Mouse (Mus musculus) hindbrain, embryonic 16.5 days (tissue): ENCODE measurements around the gene Diablo. TPM values are rescaled to one million over a fixed set of nuclear protein-coding genes. Genes with fewer than 3 reads are reported as not detected.

ENCODE experiments used
- ATAC-seq: fragments of 200-750 bp; cut with Nextera tagmentation; 2 replicates; pipeline ENCODE4 v1.8.0; 2017; ENCODE audit warnings: moderate TSS enrichment, moderate library complexity
- H3K27ac ChIP-seq: fragments of 300-500 bp; sonication (generic); 2 replicates; pipeline ENCODE4 v1.5.1; 2014; ENCODE audit warnings: low read depth, mild to moderate bottlenecking, control low read depth, low read length, moderate library complexity
- H3K27me3 ChIP-seq: fragments of 300-500 bp; sonication (generic); replicated peaks from 2 replicates; pipeline ENCODE4 v1.6.1; 2014; ENCODE audit warnings: low read length; ENCODE audit not compliant: control insufficient read depth, insufficient read depth
- H3K36me3 ChIP-seq: fragments of 300-500 bp; sonication (generic); 2 replicates; pipeline ENCODE4 v1.6.1; 2014; ENCODE audit warnings: mild to moderate bottlenecking, low read length, moderate library complexity, mixed read lengths; ENCODE audit not compliant: control insufficient read depth, insufficient read depth
- H3K4me1 ChIP-seq: fragments of 300-500 bp; sonication (generic); 2 replicates; pipeline ENCODE4 v1.6.1; 2014; ENCODE audit warnings: low read depth, low read length; ENCODE audit not compliant: control insufficient read depth, insufficient read depth
- H3K4me2 ChIP-seq: fragments of 300-500 bp; sonication (generic); 2 replicates; pipeline ENCODE4 v1.6.1; 2014; ENCODE audit warnings: mild to moderate bottlenecking, low read length, control low read depth, moderate library complexity
- H3K4me3 ChIP-seq: fragments of 300-500 bp; sonication (generic); 2 replicates; pipeline ENCODE4 v1.5.1; 2014; ENCODE audit warnings: mild to moderate bottlenecking, low read length, control low read depth, moderate library complexity
- H3K9ac ChIP-seq: fragments of 300-500 bp; sonication (generic); 2 replicates; pipeline ENCODE4 v1.6.1; 2014; ENCODE audit warnings: low read depth, mild to moderate bottlenecking, control low read depth, low read length, moderate library complexity
- H3K9me3 ChIP-seq: fragments of 300-500 bp; sonication (generic); 2 replicates; pipeline ENCODE4 v1.6.1; 2014; ENCODE audit warnings: mild to moderate bottlenecking, low read length, moderate library complexity; ENCODE audit not compliant: control insufficient read depth
- WGBS: fragments of 180-500 bp; shearing (Covaris S2); extraction: QIAGEN DNeasy Blood & Tissue Kit; methylation state at CpG from one replicate; pipeline ENCODE4 v1.1.7; 2014; 5-methylcytosine and 5-hydroxymethylcytosine counted together
- microRNA-seq: library from miRNA; unstranded; fragments of <30 nt; microRNA quantifications from one replicate; pipeline ENCODE4, GENCODE M21; 2017
- polyA plus RNA-seq: library from polyadenylated mRNA; unstranded; fragments of >200 nt; fragmentation: Nextera tagmentation; extraction: Ambion mirVana; gene quantifications from 2 replicates; pipeline ENCODE4 v1.2.1, GENCODE M21; 2015

Gene Diablo
- polyA plus RNA-seq, 1 experiment from 2014 or later: 107 TPM

GRCm38 (mm10) chr5:123487659-123488395 is 36.1 kb downstream of the Diablo start:
- no peak overlapping the region for H3K4me2 ChIP-seq
- no peak overlapping the region for H3K4me3 ChIP-seq
- no peaks in the 10 kb centered on the region for H3K9me3 ChIP-seq
- H3K36me3 ChIP-seq: no peaks in the 10 kb centered on the region
- no peak for ATAC-seq
- no peak overlapping the region for H3K27ac ChIP-seq
- peaks cover 8% of the 10 kb centered on the region for H3K4me1 ChIP-seq
- H3K9ac ChIP-seq: no peak overlapping the region
- WGBS: 85% methylated on average over 11 of the region's 11 CpGs
- H3K27me3 ChIP-seq: no peaks in the 10 kb centered on the region

- no peak for ATAC-seq
- no peak overlapping the region for H3K9ac ChIP-seq
- no peaks in the 10 kb centered on the region for H3K27me3 ChIP-seq
- no peak overlapping the region for H3K4me2 ChIP-seq
- H3K4me3 ChIP-seq: no peak overlapping the region
- H3K27ac ChIP-seq: no peak overlapping the region
- no peaks in the 10 kb centered on the region for H3K4me1 ChIP-seq
- no peaks in the 10 kb centered on the region for H3K9me3 ChIP-seq
- no peaks in the 10 kb centered on the region for H3K36me3 ChIP-seq
- 55% methylated on average over 5 of the region's 5 CpGs for WGBS
Measured at GRCm38 (mm10) chr5:123473817-123474216, 50.2 kb downstream of the Diablo start.

- Histone ChIP-seq H3K9me3 (no peaks in the 10 kb centered on the region), H3K9ac (no peak overlapping the region), H3K36me3 (no peaks in the 10 kb centered on the region), H3K4me2 (peak overlapping the region; percentile 4; the same call in 1 of the 2 replicates), H3K4me3 (no peak overlapping the region), H3K27me3 (no peaks in the 10 kb centered on the region), H3K4me1 (no peaks in the 10 kb centered on the region), H3K27ac (no peak overlapping the region)
- 75% methylated on average over 10 of the region's 10 CpGs for WGBS
- no peak for ATAC-seq
Measured at GRCm38 (mm10) chr5:123470784-123471400, 53.1 kb downstream of the Diablo start.

GRCm38 (mm10) chr5:123464638-123465037 is 59.3 kb downstream of the Diablo start:
- no peak overlapping the region for H3K4me2 ChIP-seq
- no peaks in the 10 kb centered on the region for H3K36me3 ChIP-seq
- no peaks in the 10 kb centered on the region for H3K4me1 ChIP-seq
- no peaks in the 10 kb centered on the region for H3K27me3 ChIP-seq
- WGBS: 94% methylated on average over 1 of the region's 1 CpGs
- no peak overlapping the region for H3K4me3 ChIP-seq
- no peak overlapping the region for H3K27ac ChIP-seq
- no peak for ATAC-seq
- no peak overlapping the region for H3K9ac ChIP-seq
- H3K9me3 ChIP-seq: no peaks in the 10 kb centered on the region

- no peak overlapping the region for H3K4me2 ChIP-seq
- 66% methylated on average over 5 of the region's 5 CpGs for WGBS
- H3K27ac ChIP-seq: no peak overlapping the region
- ATAC-seq: no peak
- no peaks in the 10 kb centered on the region for H3K4me1 ChIP-seq
- H3K36me3 ChIP-seq: peaks cover 2% of the 10 kb centered on the region; the same call in 1 of the 2 replicates
- H3K9ac ChIP-seq: no peak overlapping the region
- no peaks in the 10 kb centered on the region for H3K27me3 ChIP-seq
- no peaks in the 10 kb centered on the region for H3K9me3 ChIP-seq
- no peak overlapping the region for H3K4me3 ChIP-seq
Measured at GRCm38 (mm10) chr5:123461420-123461819, 62.6 kb downstream of the Diablo start.

Small RNAs within 50 kb of the gene (microRNA-seq; reads per million reads assigned to microRNA genes)
- gene Mir7647: 1.2 reads per million

Other genes with a start within 250 kb of the Diablo start
- 31.1 and 36.7 TPM in 2 replicates for gene Bcl7a, start 180.3 kb downstream of the Diablo start, polyA plus RNA-seq
- 15.2 and 20.7 TPM in 2 replicates for gene Mlxip, start 129.4 kb downstream of the Diablo start, polyA plus RNA-seq
- gene Lrrc43, start 34.9 kb downstream of the Diablo start, polyA plus RNA-seq: 0.60 and 0.74 TPM in 2 replicates
- gene Il31, start 34.7 kb downstream of the Diablo start, polyA plus RNA-seq: not detected in 2 replicates
- 0.91 and 0.94 TPM in 2 replicates for gene B3gnt4, start 13.7 kb downstream of the Diablo start, polyA plus RNA-seq
- 1.6 and 2.1 TPM in 2 replicates for gene Gm49027, start 1.3 kb upstream of the Diablo start, polyA plus RNA-seq
- gene Vps33a, start 48.9 kb upstream of the Diablo start, polyA plus RNA-seq: 40.0 and 44.3 TPM in 2 replicates
- 74.3 and 74.4 TPM in 2 replicates for gene Clip1, start 160.4 kb upstream of the Diablo start, polyA plus RNA-seq
- 48.6 and 58.6 TPM in 2 replicates for gene Zcchc8, start 196.9 kb upstream of the Diablo start, polyA plus RNA-seq
- 106 and 111 TPM in 2 replicates for gene Rsrc2, start 225.2 kb upstream of the Diablo start, polyA plus RNA-seq
- gene Kntc1, start 225.5 kb upstream of the Diablo start, polyA plus RNA-seq: 4.5 and 5.8 TPM in 2 replicates